Mouse (Mus musculus) ES-Bruce4 (cell line): Measurements from ENCODE around the gene Cyp46a1.

Source experiments
- CTCF ChIP-seq: IDR thresholded peaks from one replicate; pipeline ENCODE4 v1.8.1; 2011; ENCODE audit warnings: low read depth, low read length
- POLR2A ChIP-seq: IDR thresholded peaks from one replicate; pipeline ENCODE4 v1.8.1; 2011; ENCODE audit warnings: low read length; ENCODE audit not compliant: insufficient read depth

DNA sequence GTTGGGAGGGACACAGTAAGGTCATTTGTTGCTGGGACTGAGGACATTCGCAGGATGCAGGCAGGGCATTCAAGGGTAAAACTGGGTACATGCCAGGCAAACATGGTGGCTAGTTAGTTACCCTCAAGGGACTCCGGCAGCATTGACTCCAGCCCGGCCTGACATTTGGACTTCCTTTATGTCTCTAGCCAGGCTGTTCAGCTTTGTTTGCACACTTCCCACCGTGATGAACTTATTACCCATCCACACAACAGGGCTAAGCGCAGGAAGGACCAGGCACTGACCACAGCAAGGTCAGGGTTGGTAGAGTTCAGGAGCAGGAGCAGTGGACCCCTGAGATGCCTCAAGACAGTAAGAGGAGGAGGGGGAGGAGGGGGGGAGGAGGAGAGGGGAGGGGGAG is 34.7 kb downstream of the Cyp46a1 start:
- TF ChIP-seq POLR2A: no peak
- no peak for TF ChIP-seq CTCF
